Mouse (Mus musculus): Measurements from ENCODE around the gene Wwc1.
"Not testable (repeated sequence)": the region's sequence is repeated elsewhere in the genome, so short reads cannot be mapped to it uniquely, and the experiment has no call there.

Gene Wwc1

DNA sequence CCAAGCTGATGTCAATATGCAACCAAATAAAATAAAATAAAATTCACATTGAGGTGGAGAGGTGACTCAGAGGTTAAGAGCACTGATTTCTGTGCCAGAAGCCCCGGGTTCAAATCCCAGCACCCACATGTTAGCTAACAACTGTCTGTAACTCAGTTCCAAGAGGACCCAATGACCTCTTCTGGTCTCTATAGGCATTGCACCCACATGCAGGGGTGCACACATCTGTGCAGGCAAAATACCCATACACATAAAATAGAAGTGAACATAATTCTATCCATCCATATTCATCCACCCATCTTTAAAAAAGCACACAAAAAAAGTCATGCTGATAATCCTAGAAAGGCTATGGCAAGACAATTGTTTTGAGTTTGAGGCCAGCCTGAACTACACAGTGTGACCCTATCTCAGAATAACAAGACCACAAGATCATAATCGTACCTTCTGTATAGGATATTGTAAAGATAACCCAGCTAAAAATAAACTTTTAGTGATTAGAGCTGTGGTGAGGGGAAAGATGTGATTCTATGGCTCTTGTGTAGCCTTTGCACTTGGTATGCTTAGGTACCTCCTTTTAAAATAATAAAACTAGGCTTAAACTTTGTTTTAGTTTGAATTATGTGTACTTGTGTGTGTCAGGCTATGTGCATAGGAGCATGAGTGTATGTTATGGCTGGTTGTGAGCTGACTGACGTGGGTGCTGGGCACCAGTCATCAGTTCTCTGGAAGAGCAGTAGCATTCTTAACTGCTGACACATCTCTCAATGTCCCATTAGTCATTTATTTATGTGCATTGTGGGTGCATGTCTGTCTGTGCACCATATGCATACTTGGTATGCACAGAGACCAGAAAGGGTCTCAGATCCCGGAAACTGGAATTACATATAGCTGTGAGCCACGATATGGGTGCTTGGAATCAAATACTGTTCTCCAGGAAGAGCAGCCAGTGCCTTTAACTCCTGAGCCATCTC is 142.9 kb downstream of the Wwc1 start:
- no peak for DNase-seq (ENCODE audit: low spot score in 2 of 2)

DNA sequence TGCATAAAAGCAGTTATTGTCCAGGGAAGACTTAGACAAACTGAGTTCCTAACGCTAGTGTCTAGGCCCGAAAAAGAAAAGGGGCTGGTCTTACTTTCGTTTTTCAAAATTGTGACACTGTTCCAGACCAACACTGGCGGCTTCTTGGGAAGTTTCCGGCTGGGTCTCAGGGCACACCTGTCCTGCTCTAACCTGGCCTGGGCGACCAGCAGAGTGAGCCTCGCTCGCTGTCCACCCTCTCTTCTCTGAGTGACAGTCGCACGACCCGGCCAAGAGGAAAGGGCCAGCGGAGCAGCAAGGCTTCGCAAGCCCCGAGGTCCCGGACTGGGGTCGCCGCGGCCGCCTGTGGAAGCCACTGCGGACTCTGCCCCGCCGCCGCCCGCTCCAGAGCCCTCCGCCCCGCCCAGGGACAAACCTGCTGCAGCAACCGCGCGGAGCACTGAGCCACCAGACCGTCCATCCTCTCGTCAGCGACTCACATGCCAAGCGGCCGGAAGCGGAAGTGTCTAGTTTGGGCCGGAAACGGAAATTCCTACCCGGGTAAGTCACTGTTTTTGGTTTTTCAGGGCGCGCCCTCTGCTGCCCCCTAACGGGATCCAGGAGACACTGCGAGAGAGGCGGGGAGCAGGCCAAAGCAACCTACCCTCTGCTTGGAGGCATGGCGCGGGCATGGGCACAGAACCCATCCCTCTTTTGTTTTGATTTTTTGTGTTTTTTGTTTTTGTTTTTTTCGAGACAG is 146.1 kb downstream of the Wwc1 start, which contains the start of gene Rars:
Gene Rars, minus strand, starts transcription at position 485 of the 739 bp plus-strand sequence.
- DNase-seq (ENCODE audit: low spot score in 2 of 2): peak; percentile 79 to 93

DNA sequence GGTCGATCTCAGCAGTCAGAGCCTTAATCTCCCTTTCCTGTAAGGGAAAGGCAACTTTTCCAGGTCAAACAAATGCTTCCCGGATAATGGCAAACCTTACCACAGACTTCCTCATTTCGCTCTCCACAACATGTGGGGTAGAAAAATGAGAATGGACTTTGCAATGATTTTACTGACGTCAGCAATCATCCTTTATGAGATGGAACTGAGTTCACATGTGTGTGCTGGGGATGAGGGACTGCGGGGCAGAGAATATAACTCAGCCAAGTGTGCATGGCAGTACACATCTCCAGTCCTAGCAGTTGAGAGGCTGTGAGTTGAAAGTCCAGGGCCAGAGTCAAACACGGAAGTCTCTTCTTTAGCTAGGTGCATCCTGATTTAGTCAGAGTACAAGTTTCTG is 147.1 kb downstream of the Wwc1 start:
- no peak for DNase-seq (ENCODE audit: low spot score in 2 of 2)

DNA sequence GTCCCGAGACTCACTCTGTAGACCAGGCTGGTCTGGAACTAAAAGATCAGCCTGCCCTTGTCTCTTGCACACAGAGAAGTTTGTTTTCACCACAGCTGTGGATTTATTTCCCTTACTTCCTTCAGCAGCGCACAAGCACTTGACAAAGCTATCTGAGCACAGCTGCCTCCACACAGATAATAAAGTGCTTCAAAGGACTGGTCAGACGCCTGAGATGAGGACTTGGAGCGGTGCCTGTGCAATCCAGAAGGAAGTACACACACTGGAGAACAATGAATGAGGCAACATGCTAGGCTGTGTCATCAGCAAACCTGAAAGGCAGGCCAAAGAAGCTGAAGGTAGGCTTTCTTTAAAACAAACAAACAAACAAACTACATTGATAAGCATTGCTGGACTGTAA is 148.2 kb downstream of the Wwc1 start:
- DNase-seq (ENCODE audit: low spot score in 2 of 2): no peak

DNA sequence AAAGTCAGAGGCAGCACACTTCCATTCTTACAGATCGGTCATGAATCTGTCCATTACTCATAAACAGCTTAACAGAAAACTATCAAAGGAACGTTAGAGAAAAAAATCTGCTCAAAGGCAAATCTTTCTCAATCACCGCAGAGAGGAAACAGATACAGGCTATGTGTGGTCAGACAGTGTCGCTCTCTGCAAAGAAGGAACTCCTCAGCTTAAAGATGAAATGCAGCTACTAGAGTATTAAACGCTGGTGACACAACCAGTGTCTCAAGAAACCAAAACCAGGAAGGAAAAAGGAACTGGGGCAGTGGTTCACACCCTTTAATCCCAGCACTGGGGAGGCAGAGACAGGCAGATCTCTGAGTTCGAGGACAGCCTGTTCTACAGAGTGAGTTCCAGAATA is 152.6 kb downstream of the Wwc1 start:
- DNase-seq (ENCODE audit: low spot score in 2 of 2): no peak

DNA sequence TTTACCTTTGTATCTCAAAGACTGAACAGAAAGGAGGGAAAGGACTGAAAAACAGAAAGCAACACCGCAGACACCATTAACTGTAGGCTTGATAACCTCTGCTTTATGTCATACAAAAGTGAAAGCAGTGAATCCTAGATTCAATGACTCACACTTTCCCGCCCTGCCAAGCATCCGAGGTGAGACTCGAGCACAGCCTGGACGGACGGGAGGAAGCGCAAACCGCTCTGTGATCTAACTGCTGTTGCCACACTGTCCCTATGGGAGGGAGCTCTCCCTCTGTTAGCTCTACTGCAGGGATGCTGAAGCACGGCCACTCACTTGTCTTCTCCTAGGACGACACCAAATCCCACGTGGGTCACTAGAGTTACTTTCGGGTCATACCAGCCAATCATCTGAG is 164.0 kb downstream of the Wwc1 start:
- no peak for DNase-seq (ENCODE audit: low spot score in 2 of 2)

DNA sequence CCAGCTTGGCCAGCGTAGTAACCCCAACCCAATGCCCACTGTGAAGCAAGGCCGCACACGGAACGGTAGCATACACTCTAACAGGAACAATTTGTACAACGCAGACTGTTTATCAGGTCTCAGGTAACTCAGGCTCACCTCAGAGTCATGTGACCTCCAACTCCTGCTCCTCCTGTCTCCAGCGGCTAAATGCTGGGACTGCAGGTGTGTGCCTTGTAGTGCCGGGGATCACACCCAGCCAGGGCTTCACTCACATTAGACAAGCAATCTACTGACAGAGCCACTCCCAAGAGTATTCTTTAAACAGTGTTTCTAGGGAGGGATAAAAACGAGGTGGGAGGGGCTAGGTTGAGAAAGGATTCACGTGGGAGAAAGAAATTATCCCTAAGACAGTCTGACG is 168.9 kb downstream of the Wwc1 start:
- no peak for DNase-seq (ENCODE audit: low spot score in 2 of 2)

DNA sequence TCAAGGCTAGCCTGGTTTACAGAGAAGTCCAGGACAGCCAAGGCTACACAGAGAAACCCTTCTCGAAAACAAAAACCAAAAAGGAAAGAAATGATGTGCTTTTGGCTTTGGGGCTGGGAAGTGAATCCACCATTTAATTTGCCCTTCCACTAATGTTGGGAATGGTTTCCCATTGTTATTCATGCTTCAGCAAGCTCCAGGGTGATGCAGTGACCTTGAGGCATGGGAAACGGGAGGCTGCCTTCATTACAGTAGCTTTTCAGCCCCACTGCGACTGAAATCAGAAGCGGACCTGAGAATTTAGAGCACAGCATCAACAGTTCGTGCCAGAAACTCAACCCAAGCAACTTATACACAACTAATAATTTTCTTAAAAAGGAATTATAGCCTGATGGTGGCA is 179.0 kb downstream of the Wwc1 start:
- DNase-seq (ENCODE audit: low spot score in 2 of 2): no peak

DNA sequence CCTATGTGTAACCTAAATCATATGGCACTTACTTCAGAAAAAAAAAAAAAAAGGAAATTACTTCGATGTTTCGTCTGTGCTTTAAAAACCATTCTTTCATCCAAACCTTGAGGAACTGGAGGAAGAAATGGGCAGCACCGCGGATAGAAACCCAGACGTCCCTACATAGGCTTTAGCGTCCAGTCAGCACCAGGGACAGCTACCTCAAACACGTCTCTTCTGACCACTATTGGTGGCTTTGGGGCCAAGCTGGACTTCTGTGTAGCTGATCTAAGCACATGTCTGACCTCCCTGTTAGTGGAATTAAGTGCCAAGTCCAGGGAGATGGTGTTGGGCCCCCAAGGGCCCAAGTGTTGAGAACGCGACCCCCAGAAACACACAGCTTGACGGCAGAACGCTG is 181.5 kb downstream of the Wwc1 start, which contains the start of gene Fbll1:
Gene Fbll1, minus strand, starts transcription at position 11 of the 400 bp plus-strand sequence.
- DNase-seq (ENCODE audit: low spot score in 2 of 2): peak in 1 of 2 experiments; percentile 28

DNA sequence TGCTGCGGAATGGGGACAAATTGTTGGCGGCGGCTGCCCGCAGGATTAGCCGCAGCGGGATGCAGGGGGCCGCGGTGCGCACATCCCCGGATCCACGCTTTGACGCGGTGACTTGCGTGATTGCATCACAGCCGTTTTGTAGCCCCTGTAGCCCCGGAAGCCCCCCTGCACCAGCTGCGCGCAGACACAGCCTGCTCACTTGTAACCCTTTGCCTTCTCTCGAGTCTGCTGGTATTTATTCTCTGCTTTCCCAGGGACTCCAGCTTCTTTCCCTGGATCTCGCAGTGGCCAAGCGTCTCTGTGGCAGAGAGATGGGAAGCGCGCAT is 181.9 kb downstream of the Wwc1 start:
- DNase-seq (ENCODE audit: low spot score in 2 of 2): peak; percentile 52 to 70

DNA sequence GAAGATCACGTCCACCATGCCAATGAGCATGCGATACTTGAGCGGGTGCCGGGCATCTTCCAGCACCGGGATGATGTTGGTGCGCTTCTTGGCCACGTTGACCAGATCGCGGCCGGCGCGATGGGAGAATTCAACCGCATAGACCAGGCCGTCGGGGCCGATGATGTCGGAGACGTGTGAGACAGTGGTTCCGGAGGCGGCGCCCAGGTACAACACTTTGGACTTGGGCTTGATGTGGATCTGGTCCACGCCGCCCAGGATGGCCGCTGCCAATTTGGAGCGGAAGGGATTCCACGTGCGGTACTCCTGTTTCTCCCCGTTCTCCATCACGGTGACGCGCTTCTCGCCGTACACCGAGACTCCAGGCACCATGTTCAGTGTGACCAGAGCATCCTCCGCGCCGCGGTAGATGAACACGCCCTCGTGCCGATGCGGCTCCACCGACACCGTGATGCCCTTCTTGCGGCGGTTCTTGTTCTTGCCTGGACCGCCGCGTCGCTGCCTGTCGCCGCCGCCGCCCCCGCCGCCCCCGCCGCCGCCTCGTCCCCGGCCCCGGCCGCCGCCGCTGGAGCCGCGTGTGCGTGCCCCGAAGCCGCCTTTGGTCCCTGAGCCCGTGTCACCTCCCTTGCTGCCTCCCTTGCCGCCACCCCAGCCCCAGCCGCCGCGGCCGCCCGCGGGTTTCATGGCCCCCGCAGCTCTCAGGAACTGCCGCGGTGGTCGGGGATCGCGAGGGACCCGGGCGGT is 182.4 kb downstream of the Wwc1 start:
- peak in 1 of 2 experiments; percentile 31 for DNase-seq (ENCODE audit: low spot score in 2 of 2)

DNA sequence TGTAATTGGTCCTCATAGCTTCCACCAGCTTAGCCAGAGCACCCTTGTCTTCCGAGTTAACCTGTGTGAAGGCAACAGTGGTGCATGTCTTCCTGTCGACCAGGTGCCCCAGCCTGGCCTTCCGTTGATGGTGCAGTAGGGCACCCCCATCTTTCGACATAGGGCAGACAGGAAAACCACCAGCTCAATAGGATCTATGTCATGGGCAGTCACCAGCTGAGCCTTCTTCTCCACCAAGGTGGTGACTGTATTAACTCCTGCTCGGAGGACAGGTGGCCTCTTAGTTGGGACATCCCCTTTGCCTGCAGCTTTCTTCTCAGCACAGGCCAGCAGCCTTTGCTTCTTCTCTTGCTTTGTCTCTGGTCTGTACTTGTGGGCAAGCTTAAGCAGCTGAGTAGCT is 187.5 kb downstream of the Wwc1 start:
- DNase-seq (ENCODE audit: low spot score in 2 of 2): not testable (repeated sequence)

DNA sequence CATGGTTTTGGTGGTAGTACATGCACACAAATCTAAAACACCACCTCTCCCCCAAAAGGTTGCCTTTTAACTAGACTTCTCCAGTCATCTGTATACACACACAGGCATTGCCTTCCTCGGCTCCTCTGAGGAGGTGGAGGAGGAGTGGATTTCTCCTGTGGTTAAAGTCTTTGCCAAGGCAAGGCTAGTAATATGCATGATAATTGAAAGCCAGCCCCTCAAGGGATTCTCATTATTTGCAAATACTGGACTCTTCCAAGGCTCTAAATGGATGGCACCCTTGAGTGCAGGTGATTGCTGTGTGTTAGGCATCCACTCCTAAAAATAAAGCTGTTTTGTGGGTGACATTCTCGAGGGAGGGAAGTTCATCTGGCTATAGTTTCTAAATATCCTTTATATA is 191.9 kb downstream of the Wwc1 start:
- DNase-seq (ENCODE audit: low spot score in 2 of 2): no peak
